Comparison of ENCODE assay signal across 8 mouse cellular contexts in genomic region chr17:47687409-47688343, GRCm38 (mm10). TPM values are rescaled to one million over a fixed set of nuclear protein-coding genes. Genes with fewer than 3 reads are reported as not detected.
DNase-seq lines count a peak whose midpoint lies in the region; ATAC-seq lines count a peak whose summit lies in the region.

No protein-coding gene starts in this region.

- peaks cover 2% of the 10 kb centered on the region; the same call in 1 of the 2 replicates for H3K4me1 ChIP-seq in brown adipose tissue, adult 24 weeks (ENCODE audit: control insufficient read depth, insufficient read depth, insufficient read length, low read length)
- H3K4me1 ChIP-seq in heart, embryonic 13.5 days: peaks cover 16% of the 10 kb centered on the region
- H3K4me1 ChIP-seq in liver, embryonic 12.5 days: peaks cover 44% of the 10 kb centered on the region
- peaks cover 12% of the 10 kb centered on the region for H3K4me1 ChIP-seq in stomach, embryonic 15.5 days

- peak; percentile 98 for DNase-seq in CD4-positive, CD25-positive, alpha-beta regulatory T cell, adult 2 months (ENCODE audit: low read depth, low spot score)
- DNase-seq in fat pad, adult 2 months (ENCODE audit: extremely low read depth, low read depth, low spot score): peak; percentile 71
- peak; percentile 98 for DNase-seq in kidney, postnatal 10 days
- peak; percentile 85 to 91 for DNase-seq in natural killer cell, adult 2 months (ENCODE audit: low spot score in 2 of 2)

- H3K27me3 ChIP-seq in heart, embryonic 13.5 days (replicated peaks): peaks cover 21% of the 10 kb centered on the region
- peaks cover 27% of the 10 kb centered on the region for H3K27me3 ChIP-seq in liver, embryonic 12.5 days (replicated peaks)
- no peaks in the 10 kb centered on the region for H3K27me3 ChIP-seq in stomach, embryonic 15.5 days (replicated peaks)

- peak overlapping the region; percentile 73 for H3K27ac ChIP-seq in brown adipose tissue, adult 24 weeks (replicated peaks; ENCODE audit: low read depth, low read length)
- H3K27ac ChIP-seq in heart, embryonic 13.5 days (replicated peaks): peak overlapping the region; percentile 76
- H3K27ac ChIP-seq in liver, embryonic 12.5 days: peak overlapping the region; percentile 83
- H3K27ac ChIP-seq in stomach, embryonic 15.5 days: peak overlapping the region; percentile 87

- ATAC-seq in heart, embryonic 13.5 days (ENCODE audit: extremely low read depth, insufficient number of reproducible peaks, low FRiP score, low TSS enrichment): peak; percentile 78
- ATAC-seq in liver, embryonic 12.5 days: peak; percentile 86
- peak; percentile 91 for ATAC-seq in stomach, embryonic 15.5 days (ENCODE audit: insufficient read depth, low FRiP score, low read depth)

- WGBS in heart, embryonic 13.5 days: under 1% methylated on average over 70 of the region's 70 CpGs
- WGBS in liver, embryonic 12.5 days (ENCODE audit: insufficient replicate concordance): under 1% methylated on average over 70 of the region's 70 CpGs
- WGBS in stomach, embryonic 15.5 days: under 1% methylated on average over 70 of the region's 70 CpGs

- H3K4me2 ChIP-seq in heart, embryonic 13.5 days: peak overlapping the region; percentile 99
- H3K4me2 ChIP-seq in liver, embryonic 12.5 days: peak overlapping the region; percentile 99
- peak overlapping the region; percentile 97 for H3K4me2 ChIP-seq in stomach, embryonic 15.5 days

- peak overlapping the region; percentile 85 for H3K9ac ChIP-seq in heart, embryonic 13.5 days
- H3K9ac ChIP-seq in liver, embryonic 12.5 days: peak overlapping the region; percentile 75
- H3K9ac ChIP-seq in stomach, embryonic 15.5 days: peak overlapping the region; percentile 69

- H3K4me3 ChIP-seq in brown adipose tissue, adult 24 weeks (ENCODE audit: insufficient read depth, low read depth, low read length): peak overlapping the region; percentile 66
- peak overlapping the region; percentile 72 for H3K4me3 ChIP-seq in heart, embryonic 13.5 days
- H3K4me3 ChIP-seq in liver, embryonic 12.5 days: peak overlapping the region; percentile 79
- H3K4me3 ChIP-seq in stomach, embryonic 15.5 days (replicated peaks): peak overlapping the region; percentile 89

- peaks cover 38% of the 10 kb centered on the region for H3K36me3 ChIP-seq in heart, embryonic 13.5 days
- peaks cover 40% of the 10 kb centered on the region for H3K36me3 ChIP-seq in liver, embryonic 12.5 days
- peaks cover 22% of the 10 kb centered on the region; the same call in 1 of the 2 replicates for H3K36me3 ChIP-seq in stomach, embryonic 15.5 days

- H3K9me3 ChIP-seq in heart, embryonic 13.5 days: no peaks in the 10 kb centered on the region
- H3K9me3 ChIP-seq in liver, embryonic 12.5 days (replicated peaks): no peaks in the 10 kb centered on the region
- no peaks in the 10 kb centered on the region for H3K9me3 ChIP-seq in stomach, embryonic 15.5 days

RNA-seq across cellular contexts. Expression of gene Tomm6, which starts 0.5 kb away (rescaled TPM):
- polyA plus RNA-seq in brown adipose tissue, adult 24 weeks (2012; ENCODE audit: insufficient read depth, insufficient read length, missing spikeins): 306 and 307 TPM in 2 replicates
- 308 and 313 TPM in 2 replicates for polyA plus RNA-seq in heart, embryonic 13.5 days (2015; fragmentation: Nextera tagmentation; extraction: Ambion mirVana)
- polyA plus RNA-seq in liver, embryonic 12.5 days (2016; fragmentation: Nextera tagmentation; extraction: Ambion mirVana): 339 and 360 TPM in 2 replicates
- polyA plus RNA-seq in stomach, embryonic 15.5 days (2015; fragmentation: Nextera tagmentation; extraction: Ambion mirVana): 404 and 405 TPM in 2 replicates

RNA-seq across cellular contexts. Expression of gene Frs3, which starts 1.2 kb away (rescaled TPM):
- polyA plus RNA-seq in brown adipose tissue, adult 24 weeks (2012; ENCODE audit: insufficient read depth, insufficient read length, missing spikeins): 1.3 and 3.4 TPM in 2 replicates
- 3.2 and 4.1 TPM in 2 replicates for polyA plus RNA-seq in heart, embryonic 13.5 days (2015; fragmentation: Nextera tagmentation; extraction: Ambion mirVana)
- polyA plus RNA-seq in liver, embryonic 12.5 days (2016; fragmentation: Nextera tagmentation; extraction: Ambion mirVana): 1.7 and 2.3 TPM in 2 replicates
- polyA plus RNA-seq in stomach, embryonic 15.5 days (2015; fragmentation: Nextera tagmentation; extraction: Ambion mirVana): 4.7 TPM in 2 replicates

RNA-seq across cellular contexts. Expression of gene Gm21981, which starts 6.6 kb away (rescaled TPM):
- 1.3 TPM in 1 of 2 replicates, not detected in the other for polyA plus RNA-seq in brown adipose tissue, adult 24 weeks (2012; ENCODE audit: insufficient read depth, insufficient read length, missing spikeins)
- polyA plus RNA-seq in heart, embryonic 13.5 days (2015; fragmentation: Nextera tagmentation; extraction: Ambion mirVana): 0.15 and 0.27 TPM in 2 replicates
- 0.06 and 0.07 TPM in 2 replicates for polyA plus RNA-seq in liver, embryonic 12.5 days (2016; fragmentation: Nextera tagmentation; extraction: Ambion mirVana)
- polyA plus RNA-seq in stomach, embryonic 15.5 days (2015; fragmentation: Nextera tagmentation; extraction: Ambion mirVana): 0.19 and 0.27 TPM in 2 replicates

RNA-seq across cellular contexts. Expression of gene Prickle4, which starts 6.9 kb away (rescaled TPM):
- 3.5 and 3.6 TPM in 2 replicates for polyA plus RNA-seq in brown adipose tissue, adult 24 weeks (2012; ENCODE audit: insufficient read depth, insufficient read length, missing spikeins)
- 0.43 and 0.78 TPM in 2 replicates for polyA plus RNA-seq in heart, embryonic 13.5 days (2015; fragmentation: Nextera tagmentation; extraction: Ambion mirVana)
- polyA plus RNA-seq in liver, embryonic 12.5 days (2016; fragmentation: Nextera tagmentation; extraction: Ambion mirVana): not detected in 2 replicates
- polyA plus RNA-seq in stomach, embryonic 15.5 days (2015; fragmentation: Nextera tagmentation; extraction: Ambion mirVana): 0.34 and 0.42 TPM in 2 replicates

RNA-seq across cellular contexts. Expression of gene Pgc, which starts 39.0 kb away (rescaled TPM):
- polyA plus RNA-seq in brown adipose tissue, adult 24 weeks (2012; ENCODE audit: insufficient read depth, insufficient read length, missing spikeins): not detected in 2 replicates
- polyA plus RNA-seq in heart, embryonic 13.5 days (2015; fragmentation: Nextera tagmentation; extraction: Ambion mirVana): 0.17 and 0.24 TPM in 2 replicates
- polyA plus RNA-seq in liver, embryonic 12.5 days (2016; fragmentation: Nextera tagmentation; extraction: Ambion mirVana): not detected in 2 replicates
- polyA plus RNA-seq in stomach, embryonic 15.5 days (2015; fragmentation: Nextera tagmentation; extraction: Ambion mirVana): 52.1 and 71.7 TPM in 2 replicates

Comparison
In these comparisons a context has a peak if more than half of its experiments do, and no peak if none do; other contexts are left out.
1. Peak in every context shown above with its lines: DNase-seq, ATAC-seq, H3K4me3 ChIP-seq and H3K27ac ChIP-seq.